Mouse (Mus musculus) cerebellum, adult 2 months (tissue): ENCODE results near the gene Sprn.

Experiments
- CTCF ChIP-seq: fragments of 200-500 bp; IDR thresholded peaks from 2 replicates; pipeline ENCODE4 v1.5.1; 2011; ENCODE audit warnings: low read depth, mild to moderate bottlenecking, control low read depth, low read length, moderate library complexity, borderline replicate concordance; ENCODE audit not compliant: insufficient read depth
- POLR2A ChIP-seq: fragments of 200-500 bp; IDR thresholded peaks from 2 replicates; pipeline ENCODE4 v1.6.1; 2011; ENCODE audit warnings: low read length, control low read depth, borderline replicate concordance; ENCODE audit not compliant: insufficient read depth

GRCm38 (mm10) chr7:140126022-140126350 lies 28.7 kb downstream of the Sprn start:
- no peak for TF ChIP-seq CTCF
- no peak for TF ChIP-seq POLR2A
